Mouse (Mus musculus): ENCODE measurements around the gene C9orf72. TPM values are rescaled to one million over a fixed set of nuclear protein-coding genes. Genes with fewer than 3 reads are reported as not detected.

The C9orf72 gene
- total and polyA plus RNA-seq, 2 experiments: 3.7 to 8.9 TPM

DNA sequence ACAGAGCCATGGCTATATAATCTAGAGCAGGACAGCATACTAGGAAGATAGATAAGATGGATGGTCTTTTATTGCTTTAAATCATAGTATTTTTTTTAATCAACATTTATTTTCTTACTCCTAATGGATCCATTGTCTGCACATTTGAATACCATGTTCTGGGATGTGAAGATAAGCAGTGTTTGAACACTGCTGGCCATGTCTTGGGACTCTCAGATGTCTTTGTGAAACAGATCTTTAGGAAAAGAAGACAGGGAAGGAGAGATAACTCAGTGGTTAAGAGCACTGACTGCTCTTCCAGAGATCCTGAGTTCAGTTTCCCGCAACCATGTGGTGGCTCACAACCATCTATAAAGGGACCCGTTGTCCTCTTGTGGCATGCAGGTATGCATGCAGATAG, 10.3 kb upstream of the C9orf72 start:
- H3K4me1 ChIP-seq (ENCODE audit: control insufficient read depth, insufficient read depth, low read length): no peaks in the 10 kb centered on the region
- no peaks in the 10 kb centered on the region for H3K27me3 ChIP-seq (ENCODE audit: control insufficient read depth, insufficient read depth, low read length)
- WGBS: 92% methylated on average over 2 of the region's 2 CpGs
- TF ChIP-seq POLR2A (IDR thresholded peaks at IDR 0.05; ENCODE audit: extremely low read depth, insufficient read depth, low read length) (no peak), CTCF (IDR thresholded peaks at IDR 0.05; ENCODE audit: low read depth, low read length) (no peak)
- no peak overlapping the region for H3K9ac ChIP-seq (ENCODE audit: low read depth, low read length)
- H3K27ac ChIP-seq (replicated peaks; ENCODE audit: insufficient read depth, low read depth, low read length): no peak overlapping the region
- H3K36me3 ChIP-seq (ENCODE audit: control insufficient read depth, insufficient read depth, low read length): no peaks in the 10 kb centered on the region
- H3K79me2 ChIP-seq (ENCODE audit: control insufficient read depth, insufficient read depth, low read length): no peaks in the 10 kb centered on the region
- DNase-seq (ENCODE audit: extremely low read depth, low read depth, low spot score): no peak
- H3K4me3 ChIP-seq (ENCODE audit: insufficient read depth, low read depth, low read length): no peak overlapping the region

DNA sequence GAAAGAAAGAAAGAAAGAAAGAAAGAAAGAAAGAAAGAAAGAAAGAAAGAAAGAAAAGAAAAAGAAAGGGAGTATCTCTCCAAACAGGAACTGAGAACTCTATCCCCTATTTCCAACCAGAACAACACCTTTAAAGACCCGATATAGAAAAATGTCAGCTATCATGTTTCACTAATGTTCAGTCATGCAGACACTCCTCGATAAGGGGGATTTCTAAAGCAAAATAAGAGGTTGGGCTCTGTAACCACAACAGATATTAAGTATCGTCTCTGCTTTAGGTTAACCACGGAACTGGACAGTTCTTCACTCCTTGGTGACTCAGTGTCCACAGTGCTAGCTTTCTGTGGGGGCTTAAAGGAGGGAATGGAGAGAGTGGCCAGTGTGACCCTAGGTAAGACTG, 2.3 kb upstream of the C9orf72 start:
- Histone ChIP-seq H3K27me3 (ENCODE audit: control insufficient read depth, insufficient read depth, low read length) (no peaks in the 10 kb centered on the region), H3K9ac (ENCODE audit: low read depth, low read length) (no peak overlapping the region), H3K36me3 (ENCODE audit: control insufficient read depth, insufficient read depth, low read length) (no peaks in the 10 kb centered on the region), H3K79me2 (ENCODE audit: control insufficient read depth, insufficient read depth, low read length) (peaks cover 5% of the 10 kb centered on the region; the same call in 1 of the 2 replicates), H3K4me1 (ENCODE audit: control insufficient read depth, insufficient read depth, low read length) (peaks cover 5% of the 10 kb centered on the region), H3K27ac (replicated peaks; ENCODE audit: insufficient read depth, low read depth, low read length) (no peak overlapping the region), H3K4me3 (ENCODE audit: insufficient read depth, low read depth, low read length) (no peak overlapping the region)
- no peak for TF ChIP-seq POLR2A (IDR thresholded peaks at IDR 0.05; ENCODE audit: extremely low read depth, insufficient read depth, low read length)
- no peak for TF ChIP-seq CTCF (IDR thresholded peaks at IDR 0.05; ENCODE audit: low read depth, low read length)
- no peak for DNase-seq (ENCODE audit: extremely low read depth, low read depth, low spot score)
- 87% methylated on average over 4 of the region's 4 CpGs for WGBS

GRCm38 (mm10) chr4:35226496-35226992, 569 bp upstream of the C9orf72 start:
- Histone ChIP-seq H3K36me3 (ENCODE audit: control insufficient read depth, insufficient read depth, low read length) (no peaks in the 10 kb centered on the region), H3K79me2 (ENCODE audit: control insufficient read depth, insufficient read depth, low read length) (peaks cover 5% of the 10 kb centered on the region; the same call in 1 of the 2 replicates), H3K4me3 (ENCODE audit: insufficient read depth, low read depth, low read length) (peak overlapping the region; percentile 64), H3K27ac (replicated peaks; ENCODE audit: insufficient read depth, low read depth, low read length) (peak overlapping the region; percentile 92), H3K4me1 (ENCODE audit: control insufficient read depth, insufficient read depth, low read length) (peaks cover 5% of the 10 kb centered on the region), H3K9ac (ENCODE audit: low read depth, low read length) (peak overlapping the region; percentile 78), H3K27me3 (ENCODE audit: control insufficient read depth, insufficient read depth, low read length) (no peaks in the 10 kb centered on the region)
- DNase-seq (ENCODE audit: extremely low read depth, low read depth, low spot score): peak; percentile 93
- TF ChIP-seq CTCF (IDR thresholded peaks at IDR 0.05; ENCODE audit: low read depth, low read length) (no peak), POLR2A (IDR thresholded peaks at IDR 0.05; ENCODE audit: extremely low read depth, insufficient read depth, low read length) (no peak)
- WGBS: 3% methylated on average over 9 of the region's 9 CpGs

GRCm38 (mm10) chr4:35225141-35225733, 738 bp downstream of the C9orf72 start:
- peak overlapping the region; percentile 24 for H3K27ac ChIP-seq (replicated peaks; ENCODE audit: insufficient read depth, low read depth, low read length)

GRCm38 (mm10) chr4:35224101-35224500, 1.9 kb downstream of the C9orf72 start:
- DNase-seq (ENCODE audit: extremely low read depth, low read depth, low spot score): peak; percentile 44
- H3K9ac ChIP-seq (ENCODE audit: low read depth, low read length): no peak overlapping the region
- no peak overlapping the region for H3K4me3 ChIP-seq (ENCODE audit: insufficient read depth, low read depth, low read length)
- no peaks in the 10 kb centered on the region for H3K36me3 ChIP-seq (ENCODE audit: control insufficient read depth, insufficient read depth, low read length)
- WGBS: 65% methylated on average over 4 of the region's 4 CpGs
- H3K4me1 ChIP-seq (ENCODE audit: control insufficient read depth, insufficient read depth, low read length): peaks cover 8% of the 10 kb centered on the region
- no peaks in the 10 kb centered on the region for H3K27me3 ChIP-seq (ENCODE audit: control insufficient read depth, insufficient read depth, low read length)
- TF ChIP-seq POLR2A (IDR thresholded peaks at IDR 0.05; ENCODE audit: extremely low read depth, insufficient read depth, low read length): no peak
- TF ChIP-seq CTCF (IDR thresholded peaks at IDR 0.05; ENCODE audit: low read depth, low read length): no peak
- peaks cover 5% of the 10 kb centered on the region; the same call in 1 of the 2 replicates for H3K79me2 ChIP-seq (ENCODE audit: control insufficient read depth, insufficient read depth, low read length)
- H3K27ac ChIP-seq (replicated peaks; ENCODE audit: insufficient read depth, low read depth, low read length): no peak overlapping the region

More at GRCm38 (mm10) chr4:35225141-35225733, 738 bp downstream of the C9orf72 start:
- TF ChIP-seq POLR2A (IDR thresholded peaks at IDR 0.05; ENCODE audit: extremely low read depth, insufficient read depth, low read length) (no peak), CTCF (IDR thresholded peaks at IDR 0.05; ENCODE audit: low read depth, low read length) (no peak)
- Histone ChIP-seq H3K79me2 (ENCODE audit: control insufficient read depth, insufficient read depth, low read length) (peaks cover 5% of the 10 kb centered on the region; the same call in 1 of the 2 replicates), H3K27me3 (ENCODE audit: control insufficient read depth, insufficient read depth, low read length) (no peaks in the 10 kb centered on the region), H3K36me3 (ENCODE audit: control insufficient read depth, insufficient read depth, low read length) (no peaks in the 10 kb centered on the region), H3K4me1 (ENCODE audit: control insufficient read depth, insufficient read depth, low read length) (peaks cover 5% of the 10 kb centered on the region), H3K4me3 (ENCODE audit: insufficient read depth, low read depth, low read length) (peak overlapping the region; percentile 64), H3K9ac (ENCODE audit: low read depth, low read length) (peak overlapping the region; percentile 88)
- DNase-seq (ENCODE audit: extremely low read depth, low read depth, low spot score): peak; percentile 61
- WGBS: under 1% methylated on average over 40 of the region's 40 CpGs

Data from liver, adult 2 months (tissue).